Mouse (Mus musculus): ENCODE results near the gene Hoxb5. TPM values are rescaled to one million over a fixed set of nuclear protein-coding genes. Genes with fewer than 3 reads are reported as not detected.
A peak's percentile ranks its signal among the peaks of the same experiment; 100 is the strongest.

Hoxb5 gene
- total RNA-seq, 2 experiments from 2014 or later: 11.6 to 27.3 TPM

DNA sequence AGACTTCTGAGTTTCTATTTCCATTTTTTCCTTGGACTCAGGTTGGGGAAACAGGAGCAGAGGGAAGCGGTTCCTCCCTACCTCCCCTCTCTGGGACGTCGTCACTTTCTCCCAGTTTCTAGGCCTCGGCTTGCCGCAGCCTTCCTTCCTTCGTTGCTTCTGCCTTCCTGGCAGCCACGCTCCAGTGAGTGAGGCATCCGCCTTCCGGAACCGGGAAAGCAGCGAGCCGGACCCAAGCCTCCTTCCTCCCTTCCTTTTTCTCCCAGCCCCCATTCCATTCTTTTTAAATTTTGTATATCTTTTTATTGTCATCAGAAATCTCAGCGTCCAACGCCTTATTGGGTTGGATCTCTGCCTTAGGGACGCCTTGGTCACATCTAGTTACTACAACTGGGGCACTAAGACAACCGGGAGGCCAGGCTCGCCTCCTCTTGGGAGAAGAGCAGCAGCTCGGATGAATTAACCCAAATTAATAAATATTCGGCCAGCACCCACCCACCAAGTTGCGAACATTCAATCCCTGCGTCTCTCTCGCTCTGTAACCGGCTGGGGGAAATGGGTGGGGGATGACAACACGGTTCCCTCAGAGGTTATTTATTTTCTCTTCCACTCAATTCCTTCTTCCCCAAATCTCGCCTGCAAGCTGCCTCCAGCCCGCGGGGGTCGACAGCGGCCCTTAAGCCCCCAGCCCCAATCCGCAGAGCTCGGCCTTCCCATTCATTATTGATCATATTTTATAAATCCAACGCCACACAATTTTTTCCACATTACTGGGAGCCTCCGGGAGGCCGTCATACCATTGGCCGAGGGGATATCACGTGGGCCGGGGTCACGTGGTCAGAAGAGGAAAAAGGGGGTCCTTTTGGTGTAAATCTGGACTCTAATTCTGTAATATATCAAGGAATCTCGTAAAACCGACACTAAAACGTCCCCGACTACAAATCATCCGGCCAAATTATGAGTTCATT lies 17.1 kb upstream of the Hoxb5 start, which contains the start of gene Hoxb7:
TSS of gene Hoxb7 (plus strand) at position 853 of the 968 bp plus-strand sequence.
- peak in 1 of 2 experiments; percentile 74 for DNase-seq (ENCODE audit: low spot score in 2 of 2)

DNA sequence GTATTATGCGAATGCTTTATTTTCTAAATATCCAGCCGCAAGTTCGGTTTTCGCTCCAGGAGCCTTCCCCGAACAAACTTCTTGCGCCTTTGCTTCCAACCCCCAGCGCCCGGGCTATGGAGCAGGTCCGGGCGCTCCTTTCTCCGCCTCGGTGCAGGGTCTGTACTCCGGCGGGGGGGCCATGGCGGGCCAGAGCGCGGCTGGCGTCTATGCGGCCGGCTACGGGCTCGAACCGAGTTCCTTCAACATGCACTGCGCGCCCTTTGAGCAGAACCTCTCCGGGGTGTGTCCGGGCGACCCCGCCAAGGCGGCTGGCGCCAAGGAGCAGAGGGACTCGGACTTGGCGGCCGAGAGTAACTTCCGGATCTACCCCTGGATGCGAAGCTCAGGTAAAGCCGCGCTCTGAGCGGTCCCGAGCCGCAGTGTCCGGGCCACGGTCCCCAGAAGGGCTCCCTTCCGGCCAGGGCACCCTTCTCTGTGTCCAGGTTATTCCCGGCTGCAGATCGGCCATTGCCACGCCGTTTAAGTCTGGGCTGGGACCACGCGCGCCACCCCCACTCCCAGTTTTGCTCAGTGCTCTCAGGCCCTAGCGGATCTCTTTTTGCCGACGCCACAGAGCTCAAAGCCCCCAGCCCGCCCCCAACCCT lies 16.3 kb upstream of the Hoxb5 start:
- DNase-seq (ENCODE audit: low spot score in 2 of 2): peak in 1 of 2 experiments; percentile 60

DNA sequence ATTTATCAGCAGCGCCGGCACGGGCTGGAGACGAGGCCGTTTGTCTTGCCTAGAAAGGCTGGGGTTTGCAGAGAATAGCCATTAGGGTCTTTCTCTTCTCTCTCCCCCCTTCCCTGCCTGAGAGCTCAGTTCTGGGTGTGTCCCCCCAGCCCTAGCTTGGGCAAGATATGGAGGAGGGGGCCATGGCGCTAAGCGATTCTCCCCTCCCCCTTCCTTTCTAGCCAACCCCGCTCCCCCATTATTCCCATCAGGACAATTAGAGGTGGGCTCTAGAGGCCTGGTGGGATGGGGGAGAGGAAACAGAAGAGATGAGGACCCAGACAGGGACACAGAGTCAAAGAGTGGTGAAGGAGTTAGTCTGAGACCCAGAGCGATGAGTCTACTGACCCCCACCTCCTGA lies 15.7 kb upstream of the Hoxb5 start:
- peak in 1 of 2 experiments; percentile 31 for DNase-seq (ENCODE audit: low spot score in 2 of 2)

DNA sequence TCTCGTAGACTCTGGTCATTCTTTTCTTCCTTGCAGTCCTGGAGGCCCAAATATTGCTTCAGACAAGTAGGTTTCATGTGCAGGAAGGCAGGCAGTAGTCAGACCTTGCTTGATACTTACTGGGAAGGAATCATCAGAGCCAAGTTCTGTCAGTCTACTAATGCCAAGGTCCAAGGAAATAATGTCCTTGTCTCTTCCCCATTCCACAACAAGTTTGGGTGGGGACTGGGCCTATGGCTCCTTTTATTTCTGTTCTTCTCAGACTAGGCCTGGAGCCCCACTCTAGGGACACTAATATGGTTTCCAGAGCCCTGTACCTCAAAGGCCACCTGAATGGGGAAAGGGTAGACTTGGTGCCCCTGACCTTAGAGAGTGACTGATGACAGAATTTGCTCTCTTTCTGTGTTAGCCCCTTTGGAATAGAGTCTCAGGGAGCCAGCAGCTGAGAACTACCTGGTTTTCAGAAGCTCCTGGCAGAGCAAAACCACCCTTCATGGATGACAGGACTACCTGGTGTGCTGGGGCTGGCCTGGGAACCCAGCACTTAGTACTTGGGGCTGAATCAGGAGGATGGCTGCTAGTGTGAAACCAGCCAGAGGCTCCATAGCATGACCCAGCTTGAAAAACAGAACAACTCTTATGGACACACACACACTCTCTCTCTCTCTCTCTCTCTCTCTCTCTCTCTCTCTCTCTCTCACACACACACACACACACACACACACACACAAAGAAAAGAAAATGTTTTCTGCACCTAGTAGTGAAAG lies 14.5 kb upstream of the Hoxb5 start:
- DNase-seq (ENCODE audit: low spot score in 2 of 2): no peak

DNA sequence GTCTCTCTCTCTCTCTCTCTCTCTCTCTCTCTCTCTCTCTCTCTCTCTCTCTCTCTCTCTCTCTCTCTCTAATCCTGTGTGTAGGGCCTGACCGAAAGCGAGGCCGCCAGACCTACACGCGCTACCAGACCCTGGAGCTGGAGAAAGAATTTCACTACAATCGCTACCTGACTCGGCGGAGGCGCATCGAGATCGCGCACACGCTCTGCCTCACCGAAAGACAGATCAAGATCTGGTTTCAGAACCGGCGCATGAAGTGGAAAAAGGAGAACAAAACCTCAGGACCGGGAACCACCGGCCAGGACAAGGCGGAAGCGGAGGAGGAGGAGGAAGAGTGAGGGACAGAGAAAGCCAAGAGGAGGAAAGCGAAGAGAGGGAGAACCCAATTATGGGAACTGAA lies 13.8 kb upstream of the Hoxb5 start:
- no peak for DNase-seq (ENCODE audit: low spot score in 2 of 2)

DNA sequence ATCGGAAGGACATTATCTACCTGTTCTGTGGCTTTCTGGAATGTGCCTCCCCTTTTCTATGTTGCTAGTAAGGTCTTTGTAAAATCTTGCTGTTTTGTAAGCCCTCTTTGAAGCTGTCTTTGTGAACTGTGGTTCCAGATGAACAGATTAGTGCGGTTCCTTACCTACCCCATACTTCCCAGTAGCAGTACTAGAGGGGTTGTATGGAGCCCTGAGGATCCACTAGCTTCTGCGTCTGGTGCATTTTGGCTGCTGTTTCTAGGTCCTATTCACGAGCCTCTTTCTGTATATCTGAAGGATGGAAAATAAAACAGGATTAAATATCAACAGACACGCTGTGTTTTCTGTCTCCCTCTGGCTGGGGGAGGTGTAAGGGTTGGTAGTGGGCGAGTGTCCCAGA lies 13.3 kb upstream of the Hoxb5 start:
- DNase-seq (ENCODE audit: low spot score in 2 of 2): no peak

DNA sequence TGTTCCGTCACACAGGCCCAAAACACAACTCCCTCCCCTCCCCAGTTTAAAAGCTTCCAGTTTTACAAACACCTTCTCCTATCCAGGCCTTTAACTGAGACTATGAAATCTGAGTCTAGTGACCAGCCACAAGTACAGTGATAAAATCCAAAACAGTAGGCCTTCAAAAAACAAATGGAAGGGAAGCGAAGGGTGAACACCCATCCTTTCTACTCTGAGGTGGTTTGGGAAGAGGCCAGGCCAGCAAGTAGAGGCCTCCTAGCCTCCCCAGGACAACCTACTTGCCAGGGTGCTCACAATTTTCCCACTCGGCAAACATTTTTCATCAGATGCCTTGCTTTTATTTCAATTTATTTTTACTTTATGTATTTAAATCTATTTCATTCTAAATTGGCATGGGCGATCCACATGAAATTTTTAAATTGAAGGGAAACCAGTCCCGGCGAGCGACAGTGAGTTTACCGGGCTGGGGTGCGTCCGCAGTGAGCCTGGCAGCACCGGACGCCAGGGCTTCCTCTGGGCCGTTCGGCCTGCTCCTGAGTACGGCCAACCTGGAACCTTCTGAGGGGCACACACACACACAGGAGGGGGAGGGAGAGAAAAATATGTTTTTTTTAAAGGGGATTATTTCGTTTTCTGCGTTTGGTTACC lies 12.3 kb upstream of the Hoxb5 start:
- DNase-seq (ENCODE audit: low spot score in 2 of 2): no peak

DNA sequence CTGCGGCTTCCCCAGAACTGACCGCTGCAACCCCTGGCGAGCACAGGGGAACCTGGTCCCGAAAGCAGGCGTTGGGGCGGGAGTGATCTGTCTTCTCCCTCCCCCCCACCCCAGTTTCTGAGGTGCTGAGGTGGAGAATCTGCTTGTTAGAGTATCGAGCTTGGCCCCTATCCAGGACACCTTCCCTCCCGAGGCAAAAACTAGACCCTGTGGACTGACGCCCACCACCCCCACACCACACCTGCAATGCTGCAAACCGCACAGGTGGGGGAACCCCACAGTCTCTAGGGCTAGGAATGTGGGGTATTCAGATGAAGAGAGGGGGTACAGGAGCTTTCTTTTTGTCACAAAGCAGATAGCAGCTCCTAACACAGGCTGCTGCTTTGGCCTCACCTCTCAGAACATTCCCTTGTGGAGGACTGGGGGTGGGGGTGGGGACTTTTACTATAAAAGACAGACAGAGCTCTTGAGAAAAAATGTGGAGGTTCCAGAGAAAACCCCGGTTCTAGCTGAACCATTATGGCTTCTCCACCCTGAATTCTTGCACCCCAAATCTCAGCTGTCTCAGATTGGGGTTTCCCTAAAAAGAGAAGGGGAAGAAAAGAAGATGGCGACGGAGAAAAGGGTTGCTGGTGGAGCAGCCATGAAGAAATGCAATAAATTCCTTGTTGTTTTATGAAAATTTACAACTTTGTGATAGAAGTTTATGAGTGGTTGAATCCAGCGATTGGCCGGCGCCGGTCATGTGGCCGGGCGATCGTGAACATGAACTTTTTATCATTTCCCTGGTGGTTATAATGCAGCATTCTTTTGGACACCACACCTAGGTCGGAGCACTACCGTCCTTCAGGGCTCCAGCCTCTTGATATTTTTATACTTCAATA lies 11.2 kb upstream of the Hoxb5 start, which contains the start of gene Hoxb6:
TSS of gene Hoxb6 (plus strand) at position 796 of the 884 bp plus-strand sequence.
- no peak for DNase-seq (ENCODE audit: low spot score in 2 of 2)

DNA sequence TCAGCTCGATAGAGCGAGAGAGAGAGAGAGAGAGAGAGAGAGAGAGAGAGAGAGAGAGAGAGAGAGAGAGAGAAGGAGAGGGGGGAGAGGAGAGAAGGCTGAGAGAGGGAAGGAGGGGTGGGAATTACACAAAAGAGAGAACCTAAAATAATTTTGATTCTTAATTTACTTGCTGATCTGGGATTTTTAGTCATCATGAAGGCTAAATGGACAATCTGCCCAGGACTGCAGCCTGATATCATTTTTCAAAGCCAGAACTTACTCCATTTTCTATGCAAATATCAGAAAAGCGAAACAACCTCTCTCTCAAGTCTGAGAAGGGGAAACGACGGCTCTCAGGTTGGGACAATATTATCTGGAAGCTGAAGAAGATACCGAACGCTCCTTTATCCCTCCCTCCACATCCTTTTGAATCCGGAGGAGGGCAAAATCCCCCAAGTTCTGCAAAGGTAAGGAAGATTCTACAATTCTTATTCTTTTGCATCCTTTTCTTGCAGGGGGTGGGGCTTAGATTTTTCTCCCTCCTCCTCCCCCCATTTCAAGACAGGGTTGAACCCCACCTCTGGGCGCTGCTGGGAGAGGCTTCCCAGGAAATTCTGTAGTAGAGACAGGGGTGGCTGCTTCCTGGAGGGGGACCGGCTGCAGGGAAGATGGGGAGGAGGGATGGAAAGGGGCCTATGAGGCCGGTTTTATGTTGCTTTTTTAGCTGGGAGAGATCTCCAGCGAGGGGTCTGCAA lies 10.4 kb upstream of the Hoxb5 start:
- DNase-seq (ENCODE audit: low spot score in 2 of 2): no peak

DNA sequence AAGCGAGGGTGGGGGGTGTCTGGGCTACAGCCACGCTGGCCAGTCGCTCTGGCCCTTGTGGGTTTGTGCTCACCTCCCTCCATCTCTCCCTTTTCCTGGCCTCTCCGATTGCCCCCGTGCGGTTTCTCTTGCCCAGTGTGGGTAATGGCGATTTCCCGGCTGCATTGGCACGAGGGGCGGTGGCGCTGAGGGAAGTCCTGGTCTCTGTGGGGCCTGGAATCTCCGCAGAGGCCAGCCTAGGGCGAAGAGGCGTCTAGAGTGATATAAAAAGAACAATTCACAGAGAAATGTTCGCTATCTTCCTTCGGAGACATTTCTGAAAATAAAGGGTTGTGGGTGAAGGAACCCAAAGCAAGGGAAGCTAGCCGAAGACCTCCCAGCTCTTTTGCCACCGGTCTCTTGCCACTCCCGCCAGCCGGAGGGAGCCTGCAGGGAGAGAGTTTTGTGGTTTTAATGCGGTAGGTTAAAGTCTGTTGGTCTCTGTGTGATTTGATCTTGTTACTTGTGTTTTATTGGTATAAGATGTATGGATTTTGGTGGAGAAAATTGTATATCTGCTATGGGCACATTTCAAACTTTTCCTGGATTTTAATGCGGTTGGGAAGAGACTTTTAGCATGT lies 9.7 kb upstream of the Hoxb5 start:
- DNase-seq (ENCODE audit: low spot score in 2 of 2): no peak

DNA sequence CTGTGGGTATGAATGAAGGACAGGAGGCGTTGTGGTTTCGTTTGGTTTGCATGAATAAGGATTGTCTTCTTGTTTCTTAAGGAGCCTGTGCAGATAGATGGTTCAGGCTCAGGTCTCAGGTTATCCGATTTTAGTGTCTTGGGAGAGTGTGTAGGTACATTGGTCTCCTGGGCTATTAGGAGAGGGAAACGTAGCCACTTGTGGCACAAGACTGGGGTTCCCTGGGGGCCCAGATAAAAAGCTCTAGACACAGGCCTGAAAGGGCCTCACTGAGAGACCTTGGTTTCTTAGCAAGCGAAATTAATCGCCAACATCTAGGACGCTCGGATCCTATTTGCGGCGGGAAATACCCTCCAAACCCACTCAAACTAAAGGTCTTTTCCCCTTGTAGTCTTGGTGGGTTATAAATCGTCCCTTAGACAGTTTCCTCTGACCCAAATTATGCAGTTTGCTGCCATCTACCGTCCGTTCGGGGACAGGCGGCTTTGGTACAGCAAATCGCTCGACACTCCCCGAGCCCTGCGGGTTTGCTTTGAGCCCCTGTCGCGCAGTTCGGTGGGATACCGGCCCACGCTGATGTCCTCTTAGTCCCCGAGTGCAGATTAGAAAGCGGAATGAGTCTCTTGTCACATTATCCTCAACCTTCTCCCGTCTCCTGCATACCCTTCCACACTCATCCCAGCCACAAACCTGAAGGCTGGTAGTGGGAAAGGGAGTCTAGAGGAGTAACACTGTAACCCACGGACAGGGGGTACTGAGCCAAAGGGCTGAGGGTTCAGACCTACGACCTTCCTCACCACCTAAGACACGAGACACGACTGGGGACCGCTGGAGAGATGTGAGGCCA lies 8.7 kb upstream of the Hoxb5 start:
- peak; percentile 85 to 90 for DNase-seq (ENCODE audit: low spot score in 2 of 2)

DNA sequence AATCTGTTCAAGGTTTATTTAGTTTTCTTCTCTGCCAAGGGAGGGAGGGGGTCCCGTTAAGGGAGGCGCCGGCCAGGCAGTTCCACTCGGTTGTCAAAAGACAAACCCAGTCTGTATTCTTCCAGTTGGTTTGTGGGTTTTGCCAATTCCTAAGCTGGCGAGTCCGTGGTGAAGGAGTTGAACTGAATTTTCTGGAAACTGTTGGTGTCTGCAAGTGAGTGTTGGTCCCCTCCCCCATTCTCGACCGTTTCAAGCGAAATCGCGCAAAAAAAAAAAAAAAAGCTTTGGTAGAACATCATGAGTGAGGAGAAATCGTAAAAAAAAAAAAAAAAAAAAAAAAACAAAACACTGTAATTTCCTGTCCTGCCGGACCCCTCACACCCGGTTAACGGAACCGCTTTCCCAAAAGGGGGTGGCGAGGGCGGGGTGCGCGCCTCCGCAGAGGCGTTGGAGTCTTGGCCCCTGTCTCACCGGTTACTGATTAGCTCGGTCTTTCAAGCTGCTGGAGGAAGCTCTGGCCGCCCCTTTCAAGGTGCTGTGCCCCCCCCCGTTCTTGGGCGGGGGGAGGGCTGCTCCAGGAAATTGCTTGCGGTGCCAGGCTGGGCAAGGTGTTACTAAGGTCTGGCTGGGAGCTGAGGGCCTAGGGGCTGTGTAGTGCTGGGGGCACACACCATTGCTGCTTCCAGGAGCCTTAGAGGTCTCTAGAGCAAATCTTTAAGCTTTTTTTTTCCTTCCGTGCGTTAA lies 7.9 kb upstream of the Hoxb5 start:
- no peak for DNase-seq (ENCODE audit: low spot score in 2 of 2)

DNA sequence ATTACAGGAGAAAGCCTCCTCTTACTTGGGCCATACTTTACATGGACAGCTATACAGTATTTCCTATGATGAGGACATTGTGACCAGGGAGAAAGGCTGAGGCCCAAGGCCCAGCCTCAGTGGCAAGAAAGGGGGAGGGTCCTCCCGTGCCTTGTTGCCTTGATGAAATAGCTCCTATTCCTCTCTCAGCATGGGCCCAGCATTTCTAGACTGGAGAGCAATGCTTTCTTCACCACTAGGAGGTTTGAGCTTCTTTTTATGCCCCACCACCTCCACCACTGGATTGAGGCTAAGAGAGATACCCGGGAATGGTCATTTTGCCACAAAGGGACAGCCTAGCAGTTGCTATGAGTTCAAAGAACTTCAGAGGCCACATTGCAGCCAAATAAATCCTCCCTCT lies 6.1 kb upstream of the Hoxb5 start:
- DNase-seq (ENCODE audit: low spot score in 2 of 2): no peak

DNA sequence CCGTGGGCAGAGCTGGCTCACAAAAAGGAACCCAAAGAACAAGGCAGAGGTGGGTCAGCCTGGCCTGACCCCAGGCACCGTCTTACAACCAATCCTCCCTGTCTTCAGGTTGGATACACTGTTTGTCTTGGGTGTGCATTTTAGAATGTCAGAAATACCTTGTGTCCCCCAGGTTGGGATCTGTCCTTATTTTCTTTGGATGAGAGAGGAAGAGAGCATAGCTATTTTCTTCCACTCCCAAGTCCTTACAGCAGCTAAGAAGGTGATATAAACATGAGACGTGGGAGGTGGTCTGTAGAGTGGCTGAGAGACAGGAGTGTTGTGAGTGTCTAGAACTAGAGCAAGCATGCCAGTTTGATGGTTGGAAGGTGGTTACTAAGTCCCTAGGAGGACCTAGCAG lies 5.7 kb upstream of the Hoxb5 start:
- no peak for DNase-seq (ENCODE audit: low spot score in 2 of 2)

DNA sequence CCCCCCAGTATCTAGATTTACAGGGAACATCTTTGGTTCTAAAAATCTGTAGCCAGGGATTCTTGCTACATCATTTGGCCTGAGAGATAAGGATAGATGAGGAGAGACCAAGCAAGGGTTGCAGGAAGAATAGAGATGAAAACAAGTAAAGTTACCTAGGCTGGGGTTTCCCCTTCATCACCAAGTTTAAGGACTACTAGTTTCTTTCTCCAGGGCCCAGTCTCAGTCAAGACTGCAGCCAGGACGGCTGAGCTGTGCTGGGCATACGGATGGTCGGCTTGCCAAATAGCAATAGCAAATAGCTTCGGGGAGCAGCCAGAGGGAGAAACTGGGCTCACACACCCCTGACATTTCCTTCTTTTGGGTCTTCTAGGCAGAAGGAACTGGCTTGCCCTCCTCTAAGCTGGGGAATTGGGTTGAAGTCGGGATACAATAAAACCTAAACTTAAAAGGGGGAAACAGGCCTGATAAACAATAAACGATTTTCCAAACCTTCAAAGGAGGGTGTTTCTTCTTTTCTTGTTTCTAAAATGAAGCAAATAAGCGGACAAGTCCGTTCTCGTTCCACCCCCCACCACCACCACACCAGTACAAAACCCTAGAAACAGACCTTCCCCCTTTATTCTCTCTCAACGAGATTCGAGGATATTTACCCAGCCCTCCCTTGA lies 5.0 kb upstream of the Hoxb5 start:
- DNase-seq (ENCODE audit: low spot score in 2 of 2): no peak

DNA sequence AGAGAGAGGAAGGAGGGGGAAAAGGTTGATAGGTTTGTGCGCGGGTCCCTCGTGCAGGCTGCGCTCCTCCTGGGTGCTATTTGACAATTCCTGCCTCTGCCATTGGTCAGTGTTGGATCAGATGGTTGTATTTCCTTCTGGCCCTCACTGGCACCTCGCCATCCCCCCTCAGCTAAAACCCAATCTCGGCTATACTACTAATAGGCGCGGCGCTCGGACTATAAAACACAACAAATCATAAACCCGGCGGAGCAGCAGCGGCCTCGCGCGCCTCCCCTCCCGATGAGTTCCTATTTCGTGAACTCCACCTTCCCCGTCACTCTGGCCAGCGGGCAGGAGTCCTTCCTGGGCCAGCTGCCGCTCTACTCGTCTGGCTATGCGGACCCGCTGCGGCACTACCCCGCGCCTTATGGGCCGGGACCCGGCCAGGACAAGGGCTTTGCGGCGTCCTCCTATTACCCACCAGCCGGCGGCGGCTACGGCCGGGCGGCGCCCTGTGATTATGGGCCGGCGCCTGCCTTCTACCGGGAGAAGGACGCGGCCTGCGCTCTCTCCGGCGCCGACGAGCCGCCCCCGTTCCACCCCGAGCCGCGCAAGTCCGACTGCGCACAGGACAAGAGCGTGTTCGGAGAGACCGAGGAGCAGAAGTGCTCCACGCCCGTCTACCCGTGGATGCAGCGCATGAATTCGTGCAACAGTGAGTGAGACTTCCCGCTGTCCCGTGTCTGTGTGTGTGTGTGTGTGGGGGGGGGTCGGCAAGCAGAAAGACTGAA lies 4.1 kb upstream of the Hoxb5 start:
- peak in 1 of 2 experiments; percentile 78 for DNase-seq (ENCODE audit: low spot score in 2 of 2)
